Mouse (Mus musculus) E14TG2a.4 (cell line): ENCODE measurements around the gene Zfp619.
A peak's percentile ranks its signal among the peaks of the same experiment; 100 is the strongest.
"Not testable (repeated sequence)": the region's sequence is repeated elsewhere in the genome, so short reads cannot be mapped to it uniquely, and the experiment has no call there.

Experiments
- H3K27me3 ChIP-seq: 2 replicates; pipeline ENCODE4 v1.6.1; 2014; ENCODE audit warnings: low read length, control low read depth; ENCODE audit not compliant: insufficient read depth
- H3K36me3 ChIP-seq: 2 replicates; pipeline ENCODE4 v1.6.1; 2014; ENCODE audit warnings: low read length, control low read depth; ENCODE audit not compliant: insufficient read depth
- H3K4me1 ChIP-seq: replicated peaks from 2 replicates; pipeline ENCODE4 v1.6.1; 2014; ENCODE audit warnings: low read depth, low read length, control low read depth
- H3K4me3 ChIP-seq: replicated peaks from 2 replicates; pipeline ENCODE4 v1.5.1; 2014; ENCODE audit warnings: mild to moderate bottlenecking, low read length
- H3K9me3 ChIP-seq: 2 replicates; pipeline ENCODE4 v1.6.1; 2014; ENCODE audit warnings: low read length, control low read depth
- CTCF ChIP-seq: conservative IDR thresholded peaks from 2 replicates; pipeline ENCODE4 v1.5.1; 2014; ENCODE audit warnings: low read length
- NANOG ChIP-seq: IDR thresholded peaks from 2 replicates; pipeline ENCODE4 v1.6.1; 2014; ENCODE audit warnings: borderline replicate concordance, low read length, mixed read lengths
- POU5F1 ChIP-seq: IDR thresholded peaks from 2 replicates; pipeline ENCODE4 v1.6.1; 2014; ENCODE audit warnings: low read length, borderline replicate concordance

Zfp619 gene

DNA sequence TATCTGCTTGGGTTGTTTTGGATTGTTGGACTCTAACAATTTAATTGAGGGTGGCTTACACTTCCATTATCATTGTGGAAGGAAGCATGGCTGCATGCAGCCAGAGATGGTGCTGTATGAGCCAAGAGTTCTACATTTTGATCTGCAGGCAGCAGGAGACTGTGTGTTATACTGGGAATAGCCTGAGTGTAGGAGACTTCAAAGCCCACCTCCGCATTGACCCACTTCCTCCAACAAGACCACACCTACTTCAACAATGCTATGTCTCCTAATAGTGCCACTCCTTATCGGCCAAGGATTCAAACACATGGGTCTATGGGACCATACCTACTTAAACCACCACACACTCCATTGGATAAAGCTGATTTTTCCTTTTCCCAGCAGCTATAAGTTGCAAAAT is 63.0 kb downstream of the Zfp619 start:
- no peaks in the 10 kb centered on the region for H3K9me3 ChIP-seq
- H3K4me1 ChIP-seq, result peaks cover 26% of the 10 kb centered on the region
- H3K27me3 ChIP-seq, result no peaks in the 10 kb centered on the region
- TF ChIP-seq CTCF (no peak), NANOG (no peak), POU5F1 (no peak)
- no peaks in the 10 kb centered on the region for H3K36me3 ChIP-seq
- H3K4me3 ChIP-seq, result no peak overlapping the region

DNA sequence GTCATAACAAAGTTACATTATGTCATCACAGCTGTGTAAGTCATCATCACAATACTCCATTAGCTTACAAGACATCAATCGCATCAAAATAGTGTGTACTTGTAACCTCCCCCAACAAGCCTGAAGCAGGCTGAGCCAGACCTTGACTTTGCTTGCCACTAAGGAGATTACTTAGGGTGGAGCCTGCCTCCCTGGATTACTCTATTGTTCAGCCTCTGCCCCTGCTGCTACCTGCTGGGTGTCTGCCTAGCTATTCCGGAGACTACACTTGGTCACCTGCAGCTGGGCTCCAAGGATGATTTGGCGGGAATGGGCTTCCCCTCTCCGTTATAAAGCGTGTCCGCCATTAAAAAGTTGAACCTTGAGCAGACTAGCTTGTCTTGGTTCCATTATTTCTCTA is 69.3 kb downstream of the Zfp619 start:
- peak; percentile 71; the same call in 1 of the 2 replicates for TF ChIP-seq NANOG
- Histone ChIP-seq H3K4me3 (0 out of 2 replicates have a peak overlapping the region, but pooled peaks have one; percentile 20), H3K4me1 (peaks cover 28% of the 10 kb centered on the region)
- H3K9me3 ChIP-seq, H3K36me3 ChIP-seq, H3K27me3 ChIP-seq: not testable (repeated sequence)

DNA sequence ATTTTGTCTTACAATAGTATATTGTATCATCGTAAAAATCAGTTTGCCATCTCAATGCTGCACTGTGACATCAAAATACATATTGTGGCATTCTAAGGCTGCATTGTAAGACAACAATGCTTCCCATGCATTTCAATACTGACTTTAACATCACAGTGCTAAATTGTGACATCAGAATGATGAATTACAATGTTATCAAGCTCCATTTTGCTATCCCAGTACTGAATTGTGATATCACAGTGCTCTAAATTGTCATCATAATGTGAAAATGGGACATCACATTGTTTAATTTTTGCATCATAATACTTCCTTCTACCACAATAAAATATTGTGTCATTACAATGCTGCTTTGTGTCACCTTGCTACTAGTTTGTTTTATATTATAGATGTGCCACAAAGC is 70.5 kb downstream of the Zfp619 start:
- Histone ChIP-seq H3K9me3 (no peaks in the 10 kb centered on the region), H3K27me3 (no peaks in the 10 kb centered on the region), H3K36me3 (no peaks in the 10 kb centered on the region), H3K4me3 (peak overlapping the region; percentile 73), H3K4me1 (peaks cover 28% of the 10 kb centered on the region)
- TF ChIP-seq CTCF (no peak), NANOG (no peak)

DNA sequence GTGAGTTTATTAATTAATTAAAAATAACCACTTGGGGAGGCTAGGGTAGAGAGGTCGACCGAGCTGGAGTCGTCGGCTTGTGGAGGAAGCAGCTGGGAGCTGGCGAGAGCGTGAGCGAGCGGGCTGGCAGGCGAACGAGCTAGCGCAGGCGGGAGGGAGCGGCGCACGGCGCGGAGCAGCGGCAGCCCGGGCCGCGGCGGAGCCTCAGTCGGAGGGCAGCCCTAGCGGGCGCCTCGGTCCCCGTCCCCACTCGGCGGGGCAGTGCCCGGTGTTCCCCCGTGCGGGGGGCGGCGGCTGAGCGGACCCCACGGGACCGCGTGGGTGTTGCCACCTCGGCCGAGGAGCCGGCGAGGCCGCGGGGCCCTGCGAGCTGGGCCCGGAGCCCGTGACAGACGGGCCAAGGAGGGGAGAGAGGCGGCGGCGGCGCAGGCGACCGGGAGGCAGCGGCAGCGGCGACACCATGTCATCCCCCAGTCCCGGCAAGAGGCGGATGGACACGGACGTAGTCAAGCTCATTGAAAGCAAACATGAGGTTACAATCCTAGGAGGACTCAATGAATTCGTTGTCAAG is 71.0 kb downstream of the Zfp619 start:
- H3K9me3 ChIP-seq, H3K36me3 ChIP-seq, H3K27me3 ChIP-seq: not testable (repeated sequence)
- H3K4me1 ChIP-seq, result peaks cover 28% of the 10 kb centered on the region
- peak overlapping the region; percentile 73 for H3K4me3 ChIP-seq

DNA sequence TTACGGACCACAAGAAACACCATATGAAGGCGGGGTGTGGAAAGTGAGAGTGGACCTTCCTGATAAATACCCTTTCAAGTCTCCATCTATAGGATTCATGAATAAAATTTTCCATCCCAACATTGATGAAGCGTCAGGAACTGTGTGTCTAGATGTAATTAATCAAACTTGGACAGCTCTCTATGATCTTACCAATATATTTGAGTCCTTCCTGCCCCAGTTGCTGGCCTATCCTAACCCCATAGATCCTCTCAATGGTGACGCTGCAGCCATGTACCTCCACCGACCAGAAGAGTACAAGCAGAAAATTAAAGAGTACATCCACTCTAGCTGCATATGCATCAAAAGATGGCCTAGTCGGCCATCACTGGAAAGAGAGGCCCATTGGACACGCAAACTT is 71.5 kb downstream of the Zfp619 start:
- not testable (repeated sequence) for H3K27me3 ChIP-seq, H3K36me3 ChIP-seq, H3K9me3 ChIP-seq
- Histone ChIP-seq H3K4me1 (peaks cover 28% of the 10 kb centered on the region), H3K4me3 (peak overlapping the region; percentile 73)
